Mouse (Mus musculus) liver, embryonic 13.5 days (tissue): ENCODE results near the gene Cd86. TPM values are rescaled to one million over a fixed set of nuclear protein-coding genes. Genes with fewer than 3 reads are reported as not detected.

Experiments used
- ATAC-seq: fragments of 200-750 bp; cut with Nextera tagmentation; 2 replicates; pipeline ENCODE4 v1.8.0; 2017; ENCODE audit warnings: low read depth, mild to moderate bottlenecking, moderate number of reproducible peaks, moderate library complexity
- DNase-seq: peaks from one replicate; pipeline ENCODE4 v3.0.0; 2022
- H3K27ac ChIP-seq: fragments of 300-500 bp; sonication (generic); 2 replicates; pipeline ENCODE4 v1.5.1; 2015; ENCODE audit warnings: moderate library complexity, mild to moderate bottlenecking, inconsistent platforms
- H3K27me3 ChIP-seq: fragments of 300-500 bp; sonication (generic); 2 replicates; pipeline ENCODE4 v1.6.1; 2015; ENCODE audit warnings: mild to moderate bottlenecking, inconsistent platforms
- H3K36me3 ChIP-seq: fragments of 300-500 bp; sonication (generic); 2 replicates; pipeline ENCODE4 v1.6.1; 2015; ENCODE audit warnings: mild to moderate bottlenecking, inconsistent platforms
- H3K4me1 ChIP-seq: fragments of 300-500 bp; sonication (generic); replicated peaks from 2 replicates; pipeline ENCODE4 v1.6.1; 2015; ENCODE audit warnings: inconsistent platforms
- H3K4me2 ChIP-seq: fragments of 300-500 bp; sonication (generic); 2 replicates; pipeline ENCODE4 v1.6.1; 2015; ENCODE audit warnings: inconsistent platforms, mild to moderate bottlenecking, moderate library complexity
- H3K4me3 ChIP-seq: fragments of 300-500 bp; sonication (generic); replicated peaks from 2 replicates; pipeline ENCODE4 v1.5.1; 2015; ENCODE audit warnings: mild to moderate bottlenecking, inconsistent platforms
- H3K9ac ChIP-seq: fragments of 300-500 bp; sonication (generic); 2 replicates; pipeline ENCODE4 v1.6.1; 2015; ENCODE audit warnings: mild to moderate bottlenecking, inconsistent platforms
- H3K9me3 ChIP-seq: fragments of 300-500 bp; sonication (generic); replicated peaks from 2 replicates; pipeline ENCODE4 v1.6.1; 2016; ENCODE audit warnings: inconsistent platforms
- WGBS: fragments of 180-500 bp; shearing (Covaris S2); methylation state at CpG from one replicate; pipeline ENCODE4 v1.1.7; 2015; ENCODE audit not compliant: insufficient replicate concordance; 5-methylcytosine and 5-hydroxymethylcytosine counted together
- polyA plus RNA-seq: library from polyadenylated mRNA; unstranded; fragments of >200 nt; fragmentation: Nextera tagmentation; extraction: Ambion mirVana; gene quantifications from 2 replicates; pipeline ENCODE4 v1.2.1, GENCODE M21; 2015

Cd86 gene
- polyA plus RNA-seq, 1 experiment from 2014 or later, result 5.2 TPM

GRCm38 (mm10) chr16:36655199-36655598, 10.7 kb downstream of the Cd86 start:
- ATAC-seq (no peak), DNase-seq (no peak)
- Histone ChIP-seq H3K9ac (no peak overlapping the region), H3K4me3 (no peak overlapping the region), H3K36me3 (no peaks in the 10 kb centered on the region), H3K4me1 (no peaks in the 10 kb centered on the region), H3K4me2 (no peak overlapping the region), H3K27me3 (no peaks in the 10 kb centered on the region), H3K27ac (no peak overlapping the region), H3K9me3 (no peaks in the 10 kb centered on the region)
- 50% methylated on average over 1 of the region's 1 CpGs for WGBS

GRCm38 (mm10) chr16:36651174-36651766, 14.6 kb downstream of the Cd86 start:
- H3K27ac ChIP-seq, result no peak overlapping the region
- no peaks in the 10 kb centered on the region for H3K4me1 ChIP-seq
- H3K36me3 ChIP-seq, result no peaks in the 10 kb centered on the region
- no peaks in the 10 kb centered on the region for H3K9me3 ChIP-seq
- H3K4me2 ChIP-seq, result no peak overlapping the region
- no peak overlapping the region for H3K4me3 ChIP-seq
- ATAC-seq (no peak), DNase-seq (no peak)
- H3K9ac ChIP-seq, result no peak overlapping the region
- no peaks in the 10 kb centered on the region for H3K27me3 ChIP-seq
- 60% methylated on average over 6 of the region's 6 CpGs for WGBS

- ATAC-seq, result no peak
- 64% methylated on average over 4 of the region's 4 CpGs for WGBS
Observed at GRCm38 (mm10) chr16:36650511-36650910, 15.4 kb downstream of the Cd86 start.

GRCm38 (mm10) chr16:36649304-36649703, 16.6 kb downstream of the Cd86 start:
- no peak overlapping the region for H3K4me3 ChIP-seq
- H3K4me2 ChIP-seq, result no peak overlapping the region
- WGBS, result 45% methylated on average over 3 of the region's 3 CpGs
- H3K27me3 ChIP-seq, result no peaks in the 10 kb centered on the region
- no peaks in the 10 kb centered on the region for H3K4me1 ChIP-seq
- H3K9me3 ChIP-seq, result no peaks in the 10 kb centered on the region
- no peak for DNase-seq
- no peak overlapping the region for H3K27ac ChIP-seq
- no peak overlapping the region for H3K9ac ChIP-seq
- H3K36me3 ChIP-seq, result no peaks in the 10 kb centered on the region
- ATAC-seq, result no peak

More at GRCm38 (mm10) chr16:36650511-36650910, 15.4 kb downstream of the Cd86 start:
- DNase-seq, result no peak
- H3K4me3 ChIP-seq, result no peak overlapping the region
- H3K27ac ChIP-seq, result no peak overlapping the region
- H3K9me3 ChIP-seq, result no peaks in the 10 kb centered on the region
- H3K27me3 ChIP-seq, result no peaks in the 10 kb centered on the region
- H3K4me1 ChIP-seq, result no peaks in the 10 kb centered on the region
- H3K4me2 ChIP-seq, result no peak overlapping the region
- H3K36me3 ChIP-seq, result no peaks in the 10 kb centered on the region
- H3K9ac ChIP-seq, result no peak overlapping the region

GRCm38 (mm10) chr16:36645124-36645523, 20.8 kb downstream of the Cd86 start:
- Histone ChIP-seq H3K9me3 (no peaks in the 10 kb centered on the region), H3K4me3 (no peak overlapping the region), H3K4me1 (no peaks in the 10 kb centered on the region), H3K9ac (no peak overlapping the region), H3K4me2 (no peak overlapping the region), H3K36me3 (no peaks in the 10 kb centered on the region), H3K27me3 (no peaks in the 10 kb centered on the region), H3K27ac (no peak overlapping the region)
- ATAC-seq (no peak), DNase-seq (no peak)
- 71% methylated on average over 6 of the region's 6 CpGs for WGBS

GRCm38 (mm10) chr16:36642696-36643046, 23.2 kb downstream of the Cd86 start:
- Histone ChIP-seq H3K27me3 (no peaks in the 10 kb centered on the region), H3K36me3 (no peaks in the 10 kb centered on the region), H3K4me1 (no peaks in the 10 kb centered on the region), H3K4me3 (no peak overlapping the region), H3K9ac (no peak overlapping the region), H3K9me3 (no peaks in the 10 kb centered on the region), H3K27ac (no peak overlapping the region), H3K4me2 (no peak overlapping the region)
- DNase-seq (no peak), ATAC-seq (no peak)
- WGBS, result 25% methylated on average over 5 of the region's 5 CpGs

GRCm38 (mm10) chr16:36641830-36642695, 23.8 kb downstream of the Cd86 start:
- ATAC-seq (no peak), DNase-seq (no peak)
- no peaks in the 10 kb centered on the region for H3K36me3 ChIP-seq
- WGBS, result 72% methylated on average over 14 of the region's 14 CpGs
- H3K9me3 ChIP-seq, result no peaks in the 10 kb centered on the region
- no peak overlapping the region for H3K4me3 ChIP-seq
- no peak overlapping the region for H3K9ac ChIP-seq
- H3K27me3 ChIP-seq, result no peaks in the 10 kb centered on the region
- H3K4me1 ChIP-seq, result no peaks in the 10 kb centered on the region
- no peak overlapping the region for H3K27ac ChIP-seq
- H3K4me2 ChIP-seq, result no peak overlapping the region

GRCm38 (mm10) chr16:36640993-36641392, 24.9 kb downstream of the Cd86 start:
- Histone ChIP-seq H3K9ac (no peak overlapping the region), H3K27ac (no peak overlapping the region), H3K27me3 (no peaks in the 10 kb centered on the region), H3K4me1 (no peaks in the 10 kb centered on the region), H3K4me2 (no peak overlapping the region), H3K36me3 (no peaks in the 10 kb centered on the region), H3K4me3 (no peak overlapping the region), H3K9me3 (no peaks in the 10 kb centered on the region)
- ATAC-seq (no peak), DNase-seq (no peak)
- WGBS, result 50% methylated on average over 5 of the region's 5 CpGs

GRCm38 (mm10) chr16:36639812-36640504, 25.9 kb downstream of the Cd86 start:
- Histone ChIP-seq H3K4me1 (no peaks in the 10 kb centered on the region), H3K4me2 (no peak overlapping the region), H3K27me3 (no peaks in the 10 kb centered on the region), H3K27ac (no peak overlapping the region), H3K4me3 (no peak overlapping the region), H3K9ac (no peak overlapping the region), H3K36me3 (no peaks in the 10 kb centered on the region), H3K9me3 (no peaks in the 10 kb centered on the region)
- 57% methylated on average over 16 of the region's 16 CpGs for WGBS
- no peak for DNase-seq
- no peak for ATAC-seq

GRCm38 (mm10) chr16:36636800-36637199, 29.1 kb downstream of the Cd86 start:
- Histone ChIP-seq H3K4me2 (no peak overlapping the region), H3K9me3 (no peaks in the 10 kb centered on the region), H3K27me3 (no peaks in the 10 kb centered on the region), H3K36me3 (no peaks in the 10 kb centered on the region), H3K27ac (no peak overlapping the region), H3K4me1 (no peaks in the 10 kb centered on the region), H3K9ac (no peak overlapping the region), H3K4me3 (no peak overlapping the region)
- no peak for ATAC-seq
- 31% methylated on average over 4 of the region's 4 CpGs for WGBS
- DNase-seq, result no peak

- ATAC-seq (no peak), DNase-seq (no peak)
- Histone ChIP-seq H3K27ac (no peak overlapping the region), H3K4me3 (no peak overlapping the region), H3K4me2 (no peak overlapping the region), H3K9ac (no peak overlapping the region), H3K4me1 (no peaks in the 10 kb centered on the region), H3K27me3 (no peaks in the 10 kb centered on the region), H3K9me3 (no peaks in the 10 kb centered on the region), H3K36me3 (no peaks in the 10 kb centered on the region)
- WGBS, result 74% methylated on average over 23 of the region's 23 CpGs
Observed at GRCm38 (mm10) chr16:36634971-36635710, 30.7 kb downstream of the Cd86 start.
